Mouse (Mus musculus) skeletal muscle tissue, postnatal 0 days (tissue): ENCODE results near the gene 6030452D12Rik. TPM values are rescaled to one million over a fixed set of nuclear protein-coding genes. Genes with fewer than 3 reads are reported as not detected.

Source experiments
- polyA plus RNA-seq: library from polyadenylated mRNA; unstranded; fragments of >200 nt; fragmentation: Nextera tagmentation; extraction: Ambion mirVana; gene quantifications from 2 replicates; pipeline ENCODE4 v1.2.1, GENCODE M21; 2015

Gene 6030452D12Rik
- polyA plus RNA-seq: not detected in 2 replicates

DNA sequence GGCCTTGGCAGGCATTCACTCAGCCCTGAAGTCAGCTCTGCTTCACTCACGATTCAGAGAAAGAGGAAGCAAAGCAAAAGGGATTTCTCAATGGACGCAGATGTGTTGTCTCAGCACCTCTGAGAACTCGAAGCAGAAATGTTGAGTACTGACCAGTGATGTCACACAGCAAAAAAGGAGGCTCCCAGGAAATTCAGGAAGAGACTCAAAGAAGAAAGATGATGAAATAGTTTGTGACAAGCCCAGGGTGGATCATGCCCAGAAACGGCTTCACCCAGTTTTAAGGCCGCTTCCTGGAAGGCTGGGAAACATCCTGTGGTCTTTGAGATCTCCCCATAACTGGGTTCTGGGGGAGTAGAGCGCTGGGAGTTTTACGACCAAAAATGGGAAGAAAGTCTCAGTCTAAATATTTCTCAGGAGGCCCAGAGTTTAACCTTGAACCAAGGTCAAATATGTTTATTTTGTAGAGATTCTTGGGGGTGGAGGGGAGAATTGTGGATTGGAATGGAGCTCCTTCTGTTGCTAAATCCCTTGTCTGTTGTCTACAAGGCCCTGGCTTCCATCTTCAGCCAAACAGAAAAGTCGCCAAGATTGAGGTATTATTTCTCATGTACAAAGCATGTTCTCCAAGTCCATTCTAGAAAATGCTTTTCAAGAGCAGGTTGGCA lies at the start of gene 6030452D12Rik:
Gene 6030452D12Rik (plus strand): TSS at position 505 of the 668 bp plus-strand sequence.

DNA sequence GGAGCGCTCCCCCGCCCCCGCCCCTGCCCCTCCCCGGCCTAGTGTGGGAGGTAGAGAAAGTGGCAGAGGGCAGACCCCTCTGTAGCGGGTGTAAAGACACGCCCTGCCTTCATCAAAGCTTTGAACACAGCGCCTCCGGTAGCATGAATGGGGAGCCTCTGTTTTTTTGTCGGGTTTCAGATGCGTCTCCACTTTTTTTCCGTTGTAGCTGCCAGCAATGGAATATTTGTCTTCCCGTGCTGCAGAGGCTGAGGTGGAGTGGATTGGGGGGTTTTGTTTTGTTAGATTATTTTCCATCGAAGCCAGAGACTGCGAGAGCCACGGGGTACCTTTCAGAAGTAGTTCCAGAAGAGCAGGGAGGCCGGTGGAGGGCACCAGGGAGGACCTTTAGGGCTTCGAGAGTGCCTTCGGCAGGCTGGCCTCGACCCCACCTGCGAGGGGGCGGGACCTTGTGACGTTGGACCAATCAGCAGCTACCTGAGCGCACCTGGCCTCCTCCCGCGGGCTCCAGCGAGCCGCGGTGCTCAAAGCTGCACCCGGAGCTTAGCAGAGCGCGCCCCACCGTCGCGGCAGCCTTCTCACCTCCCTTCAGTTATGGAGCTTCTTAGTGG lies 10.1 kb downstream of the 6030452D12Rik start, which contains the start of gene Cdh3:
Gene Cdh3 (plus strand): TSS at position 527 of the 611 bp plus-strand sequence.

Other genes with a start within 250 kb of the 6030452D12Rik start
- 0.69 and 1.7 TPM in 2 replicates for gene Smpd3, start 162.5 kb upstream of the 6030452D12Rik start, polyA plus RNA-seq
- gene Zfp90, start 85.2 kb upstream of the 6030452D12Rik start, polyA plus RNA-seq: 7.1 and 7.8 TPM in 2 replicates
- gene Cdh3, start 10.4 kb downstream of the 6030452D12Rik start, polyA plus RNA-seq: 0.24 and 0.76 TPM in 2 replicates
- gene Gm10073, start 72.9 kb downstream of the 6030452D12Rik start, polyA plus RNA-seq: 5.5 and 8.3 TPM in 2 replicates
- 0.22 and 1.8 TPM in 2 replicates for gene Cdh1, start 102.8 kb downstream of the 6030452D12Rik start, polyA plus RNA-seq
- 3.4 and 3.7 TPM in 2 replicates for gene Tango6, start 182.5 kb downstream of the 6030452D12Rik start, polyA plus RNA-seq